Mouse (Mus musculus): Measurements from ENCODE around the gene Ddc. TPM values are rescaled to one million over a fixed set of nuclear protein-coding genes. Genes with fewer than 3 reads are reported as not detected.

The Ddc gene
- total and polyA plus RNA-seq, 3 experiments, result 0.91 to 2.3 (median 1.3) TPM

DNA sequence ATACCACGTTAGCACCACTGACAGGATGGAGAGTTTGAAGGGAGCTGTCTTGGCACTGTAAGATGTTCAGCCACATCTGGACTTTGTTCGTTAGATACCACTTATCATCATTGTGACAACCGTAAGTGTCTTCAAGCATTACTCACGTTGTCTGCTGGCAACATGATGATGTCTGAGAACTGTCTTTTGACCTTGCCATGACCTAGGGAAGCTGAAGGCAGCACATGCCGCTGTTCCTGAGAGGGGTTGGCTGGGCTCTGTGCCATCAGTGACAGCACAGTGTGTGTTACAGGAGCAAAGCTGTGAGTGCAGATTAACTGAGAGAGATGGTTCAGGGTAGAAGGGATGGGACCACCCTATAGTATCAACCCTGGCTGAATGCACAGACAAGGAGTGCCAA is 3.6 kb upstream of the Ddc start:
- H3K27ac ChIP-seq, result no peak overlapping the region
- DNase-seq, result peak in 1 of 2 experiments; percentile 43
- no peak for TF ChIP-seq POLR2A (IDR thresholded peaks at IDR 0.05; ENCODE audit: insufficient read depth, low read depth, low read length)
- TF ChIP-seq EP300 (IDR thresholded peaks at IDR 0.05; ENCODE audit: insufficient read depth, low read depth, low read length), result no peak
- no peak for TF ChIP-seq CTCF (IDR thresholded peaks at IDR 0.05)
- H3K4me3 ChIP-seq, result no peak overlapping the region
- no peaks in the 10 kb centered on the region for H3K27me3 ChIP-seq (ENCODE audit: control insufficient read depth, insufficient read depth, low read length)
- H3K79me2 ChIP-seq (replicated peaks; ENCODE audit: control insufficient read depth, insufficient read depth, low read length), result no peaks in the 10 kb centered on the region
- 0 out of 2 replicates have a peak, but pooled peaks cover 3% of the 10 kb centered on the region for H3K4me1 ChIP-seq (ENCODE audit: control insufficient read depth, insufficient read depth, low read length)
- 17% methylated on average over 5 of the region's 5 CpGs for WGBS
- intact Hi-C loops (cut with DNase I), result no loop called here
- no peak overlapping the region for H3K9ac ChIP-seq (ENCODE audit: low read depth, low read length)
- H3K36me3 ChIP-seq (ENCODE audit: control insufficient read depth, insufficient read depth, low read length), result no peaks in the 10 kb centered on the region

DNA sequence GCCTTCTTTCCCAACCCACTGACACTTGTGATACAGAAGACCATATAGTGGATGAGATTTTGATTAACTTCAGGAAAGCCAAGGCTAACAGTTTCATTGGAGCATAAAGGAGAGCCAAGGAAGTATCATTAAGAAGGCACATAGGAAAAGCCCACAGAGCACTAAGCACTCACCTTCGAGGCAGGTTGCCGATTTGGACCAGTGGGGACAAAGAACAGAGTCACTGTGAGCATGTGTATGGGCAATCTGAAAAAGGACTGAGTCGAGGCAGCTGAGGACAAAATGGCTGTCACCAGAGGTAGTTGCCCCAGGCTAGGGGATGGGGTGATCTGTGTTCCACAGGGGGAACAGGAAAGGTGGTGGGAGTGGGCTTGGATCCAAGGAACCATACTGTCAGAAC is 552 bp upstream of the Ddc start:
- Histone ChIP-seq H3K4me3 (no peak overlapping the region), H3K36me3 (ENCODE audit: control insufficient read depth, insufficient read depth, low read length) (no peaks in the 10 kb centered on the region), H3K4me1 (ENCODE audit: control insufficient read depth, insufficient read depth, low read length) (0 out of 2 replicates have a peak, but pooled peaks cover 3% of the 10 kb centered on the region), H3K27ac (no peak overlapping the region), H3K9ac (ENCODE audit: low read depth, low read length) (no peak overlapping the region), H3K27me3 (ENCODE audit: control insufficient read depth, insufficient read depth, low read length) (no peaks in the 10 kb centered on the region), H3K79me2 (replicated peaks; ENCODE audit: control insufficient read depth, insufficient read depth, low read length) (no peaks in the 10 kb centered on the region)
- TF ChIP-seq EP300 (IDR thresholded peaks at IDR 0.05; ENCODE audit: insufficient read depth, low read depth, low read length) (no peak), POLR2A (IDR thresholded peaks at IDR 0.05; ENCODE audit: insufficient read depth, low read depth, low read length) (no peak), CTCF (IDR thresholded peaks at IDR 0.05) (no peak)
- WGBS, result 91% methylated on average over 3 of the region's 3 CpGs
- DNase-seq, result no peak
- intact Hi-C loops (cut with DNase I), result no loop called here

DNA sequence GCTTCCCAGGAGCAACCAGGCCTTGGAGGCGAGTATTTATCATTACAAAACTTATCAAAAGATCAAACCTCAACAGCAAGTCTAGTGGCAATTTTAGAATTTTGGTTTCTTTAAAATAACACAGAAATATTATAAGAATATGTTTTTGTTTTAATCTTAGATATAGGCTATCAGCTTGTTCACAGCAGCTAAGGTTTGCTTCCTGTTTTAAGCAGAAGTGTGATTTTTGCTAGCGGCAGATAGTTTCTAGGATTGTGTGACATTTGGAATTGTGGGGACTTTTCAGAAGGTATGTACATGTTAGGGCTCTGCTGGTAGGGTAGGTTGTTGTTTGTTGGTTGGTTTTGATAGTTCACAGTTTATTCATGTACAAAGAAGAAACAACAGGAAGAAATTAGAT is 2.5 kb downstream of the Ddc start:
- H3K79me2 ChIP-seq (replicated peaks; ENCODE audit: control insufficient read depth, insufficient read depth, low read length), result no peaks in the 10 kb centered on the region
- TF ChIP-seq CTCF (IDR thresholded peaks at IDR 0.05) (no peak), POLR2A (IDR thresholded peaks at IDR 0.05; ENCODE audit: insufficient read depth, low read depth, low read length) (no peak), EP300 (IDR thresholded peaks at IDR 0.05; ENCODE audit: insufficient read depth, low read depth, low read length) (no peak)
- no peaks in the 10 kb centered on the region for H3K36me3 ChIP-seq (ENCODE audit: control insufficient read depth, insufficient read depth, low read length)
- no peaks in the 10 kb centered on the region for H3K4me1 ChIP-seq (ENCODE audit: control insufficient read depth, insufficient read depth, low read length)
- no peak for DNase-seq
- H3K27me3 ChIP-seq (ENCODE audit: control insufficient read depth, insufficient read depth, low read length), result no peaks in the 10 kb centered on the region
- H3K9ac ChIP-seq (ENCODE audit: low read depth, low read length), result no peak overlapping the region
- no peak overlapping the region for H3K27ac ChIP-seq
- 83% methylated on average over 2 of the region's 2 CpGs for WGBS
- H3K4me3 ChIP-seq, result no peak overlapping the region
- intact Hi-C loops (cut with DNase I), result no loop called here

DNA sequence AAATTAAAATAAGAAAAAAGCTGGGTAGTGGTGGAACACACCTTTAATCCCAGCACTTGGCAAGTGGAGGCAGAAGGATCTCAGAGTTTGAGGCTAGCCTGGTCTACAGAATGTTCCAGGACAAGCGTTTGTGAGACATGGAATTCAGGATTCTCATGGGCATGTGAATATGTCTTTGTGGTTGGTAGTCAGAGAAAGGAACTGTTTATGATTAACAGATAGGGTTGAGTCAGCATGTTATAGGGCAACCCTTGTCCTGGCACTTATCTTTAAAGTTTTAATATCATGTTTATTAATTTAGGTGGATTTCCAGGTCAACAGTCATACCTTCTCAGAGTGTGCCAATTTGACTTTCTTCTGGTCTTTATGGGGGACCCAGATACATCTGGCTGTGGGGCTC is 4.2 kb downstream of the Ddc start:
- 83% methylated on average over 1 of the region's 1 CpGs for WGBS

DNA sequence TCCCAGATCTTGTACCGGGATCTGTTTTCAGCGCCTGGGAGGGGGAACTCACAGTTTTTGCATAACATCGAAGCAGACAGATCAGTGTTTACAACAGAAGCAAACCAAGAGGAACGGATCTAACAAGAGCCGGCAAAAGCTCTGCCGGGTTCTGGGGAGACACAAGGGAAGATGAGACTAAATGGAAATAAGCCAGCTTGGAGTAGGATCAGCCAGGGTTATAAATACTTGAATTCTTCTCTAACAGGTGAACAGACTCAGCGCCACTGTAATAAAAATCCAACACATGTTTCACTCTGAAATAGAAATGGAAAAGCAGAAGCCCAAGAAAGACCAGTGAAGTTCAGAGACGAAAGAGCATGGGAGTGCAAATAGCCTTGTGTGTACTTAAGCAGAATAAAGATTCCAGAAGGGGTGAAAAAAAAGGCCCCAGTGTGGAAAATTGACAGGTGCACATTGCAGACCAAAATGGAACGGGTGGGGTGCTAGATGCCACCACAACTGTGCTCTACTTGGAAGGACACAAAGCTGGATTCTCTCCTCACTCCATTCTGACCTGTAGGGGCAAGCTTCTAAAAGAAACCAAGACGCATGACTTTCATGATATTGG is 4.8 kb downstream of the Ddc start:
- H3K36me3 ChIP-seq (ENCODE audit: control insufficient read depth, insufficient read depth, low read length), result no peaks in the 10 kb centered on the region
- H3K4me1 ChIP-seq (ENCODE audit: control insufficient read depth, insufficient read depth, low read length), result no peaks in the 10 kb centered on the region
- no peaks in the 10 kb centered on the region for H3K27me3 ChIP-seq (ENCODE audit: control insufficient read depth, insufficient read depth, low read length)
- 80% methylated on average over 10 of the region's 10 CpGs for WGBS
- no peak overlapping the region for H3K27ac ChIP-seq
- no peaks in the 10 kb centered on the region for H3K79me2 ChIP-seq (replicated peaks; ENCODE audit: control insufficient read depth, insufficient read depth, low read length)
- DNase-seq, result no peak
- TF ChIP-seq EP300 (IDR thresholded peaks at IDR 0.05; ENCODE audit: insufficient read depth, low read depth, low read length) (no peak), CTCF (IDR thresholded peaks at IDR 0.05) (no peak), POLR2A (IDR thresholded peaks at IDR 0.05; ENCODE audit: insufficient read depth, low read depth, low read length) (no peak)
- intact Hi-C loops (cut with DNase I), result no loop called here
- H3K4me3 ChIP-seq, result no peak overlapping the region
- H3K9ac ChIP-seq (ENCODE audit: low read depth, low read length), result no peak overlapping the region

More for the DNA sequence above, 4.2 kb downstream of the Ddc start:
- Histone ChIP-seq H3K27ac (no peak overlapping the region), H3K4me1 (ENCODE audit: control insufficient read depth, insufficient read depth, low read length) (no peaks in the 10 kb centered on the region), H3K79me2 (replicated peaks; ENCODE audit: control insufficient read depth, insufficient read depth, low read length) (no peaks in the 10 kb centered on the region), H3K36me3 (ENCODE audit: control insufficient read depth, insufficient read depth, low read length) (no peaks in the 10 kb centered on the region), H3K27me3 (ENCODE audit: control insufficient read depth, insufficient read depth, low read length) (no peaks in the 10 kb centered on the region), H3K4me3 (no peak overlapping the region), H3K9ac (ENCODE audit: low read depth, low read length) (no peak overlapping the region)
- DNase-seq, result no peak
- TF ChIP-seq POLR2A (IDR thresholded peaks at IDR 0.05; ENCODE audit: insufficient read depth, low read depth, low read length), result no peak
- intact Hi-C loops (cut with DNase I), result no loop called here

DNA sequence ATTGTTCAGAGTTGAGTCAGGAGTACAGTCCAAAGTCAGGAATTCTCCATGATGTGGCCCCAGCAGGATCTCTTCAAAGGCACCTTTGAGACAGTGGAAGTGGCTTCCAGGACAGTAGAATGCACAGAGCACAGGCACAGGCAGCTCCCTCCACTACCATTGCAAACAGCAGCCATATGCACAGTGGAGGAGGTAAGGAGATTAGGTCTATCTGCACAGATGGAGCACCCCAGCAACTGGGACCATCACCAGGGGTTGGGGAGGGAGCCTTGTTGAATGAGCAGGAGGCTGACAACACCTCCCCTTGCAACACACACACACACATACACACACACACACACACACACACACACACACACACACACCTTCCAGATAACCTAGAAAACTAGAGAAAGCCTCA is 6.1 kb downstream of the Ddc start:
- no peak overlapping the region for H3K27ac ChIP-seq
- H3K4me3 ChIP-seq, result no peak overlapping the region
- H3K36me3 ChIP-seq (ENCODE audit: control insufficient read depth, insufficient read depth, low read length), result no peaks in the 10 kb centered on the region
- TF ChIP-seq POLR2A (IDR thresholded peaks at IDR 0.05; ENCODE audit: insufficient read depth, low read depth, low read length) (no peak), EP300 (IDR thresholded peaks at IDR 0.05; ENCODE audit: insufficient read depth, low read depth, low read length) (no peak), CTCF (IDR thresholded peaks at IDR 0.05) (no peak)
- no peaks in the 10 kb centered on the region for H3K4me1 ChIP-seq (ENCODE audit: control insufficient read depth, insufficient read depth, low read length)
- DNase-seq, result no peak
- no peak overlapping the region for H3K9ac ChIP-seq (ENCODE audit: low read depth, low read length)
- intact Hi-C loops (cut with DNase I), result no loop called here
- no peaks in the 10 kb centered on the region for H3K27me3 ChIP-seq (ENCODE audit: control insufficient read depth, insufficient read depth, low read length)
- H3K79me2 ChIP-seq (replicated peaks; ENCODE audit: control insufficient read depth, insufficient read depth, low read length), result no peaks in the 10 kb centered on the region
